Mouse (Mus musculus): ENCODE measurements at regions not wholly inside any gene's neighbourhood (a gene's known extent, or its start where the extent isn't known, plus 50 kb on each side); places are given as distances from the start of the nearest gene placed in this dataset.

DNA sequence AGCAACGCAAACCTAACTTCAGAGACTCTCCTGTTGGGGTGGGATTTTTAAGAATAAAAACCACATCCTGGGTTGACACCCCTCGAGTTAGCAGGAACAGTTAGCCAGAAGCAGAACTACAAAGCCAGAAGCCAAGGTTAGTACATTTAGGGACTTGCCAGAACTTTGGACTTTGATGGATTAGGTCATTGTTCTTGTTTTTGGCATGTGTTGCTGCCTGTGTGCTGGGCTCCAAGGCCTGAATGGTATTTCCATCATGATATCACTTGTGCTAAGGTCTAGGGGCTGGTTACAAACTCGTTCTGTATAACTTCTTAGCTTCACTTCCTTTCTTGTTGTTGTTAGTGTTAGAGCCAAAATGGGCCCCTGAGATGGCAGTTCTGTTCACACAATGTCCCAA is 338.8 kb upstream of the 5930422O12Rik start:
- no peak for DNase-seq (ENCODE audit: low spot score in 2 of 2)

- DNase-seq (ENCODE audit: low spot score in 2 of 2) = no peak
Measured at GRCm38 (mm10) chr8:33108914-33109313, 319.6 kb upstream of the 5930422O12Rik start.

- no peak for DNase-seq (ENCODE audit: low spot score in 2 of 2)
Measured at GRCm38 (mm10) chr8:33115271-33116236, 313.0 kb upstream of the 5930422O12Rik start.

DNA sequence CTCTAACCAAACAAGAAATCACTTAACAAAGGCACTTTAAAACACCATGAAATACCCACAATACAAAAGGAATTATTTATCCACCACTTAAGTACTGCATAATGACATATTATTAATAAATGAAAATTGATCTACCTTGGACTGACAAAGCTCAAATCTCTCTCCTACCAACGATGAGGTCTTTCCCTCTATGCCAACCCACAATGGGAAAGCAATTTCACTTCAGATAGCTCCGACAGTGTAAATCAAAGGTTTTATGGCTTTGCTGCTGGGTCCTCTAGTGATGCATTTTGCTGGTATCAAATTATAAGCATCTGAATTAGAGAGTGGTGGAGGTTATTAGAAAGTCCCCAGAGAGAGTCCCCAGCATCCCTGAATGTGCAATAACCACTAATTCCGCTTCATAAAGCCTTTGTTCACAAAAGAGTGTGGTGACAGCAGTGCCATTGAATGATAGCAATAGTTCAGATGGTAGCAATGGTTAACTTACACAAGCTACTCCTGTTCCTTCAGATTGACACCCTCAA is 305.4 kb upstream of the 5930422O12Rik start:
- no peak for DNase-seq (ENCODE audit: low spot score in 2 of 2)

GRCm38 (mm10) chr8:33126981-33127380 is 301.5 kb upstream of the 5930422O12Rik start:
- no peak for DNase-seq (ENCODE audit: low spot score in 2 of 2)

GRCm38 (mm10) chr8:33138874-33139273 is 289.6 kb upstream of the 5930422O12Rik start:
- DNase-seq (ENCODE audit: low spot score in 2 of 2) = no peak

DNA sequence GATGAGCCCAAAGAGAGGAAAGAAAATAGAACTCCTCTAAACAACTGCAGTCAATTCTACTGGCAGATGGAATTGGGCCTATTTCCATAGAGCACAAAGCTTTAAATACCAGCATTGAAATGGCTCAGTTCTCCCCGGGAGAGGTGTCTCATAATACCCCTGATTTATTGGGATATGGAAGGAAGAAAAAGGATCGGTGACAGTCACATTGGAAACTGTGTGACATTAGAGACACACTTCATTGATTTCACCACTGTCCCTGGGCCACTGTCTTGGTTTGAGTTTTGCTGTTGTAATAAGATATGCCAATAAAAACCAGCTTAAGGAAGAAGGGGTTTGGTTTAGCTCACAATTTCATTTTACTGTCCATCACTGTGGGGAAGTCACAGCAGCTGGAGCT is 288.7 kb upstream of the 5930422O12Rik start:
- no peak for DNase-seq (ENCODE audit: low spot score in 2 of 2)

GRCm38 (mm10) chr8:33177642-33178041 is 250.9 kb upstream of the 5930422O12Rik start:
- no peak for DNase-seq (ENCODE audit: low spot score in 2 of 2)

- DNase-seq (ENCODE audit: low spot score in 2 of 2) = no peak
Measured at GRCm38 (mm10) chr8:33183029-33183428, 245.5 kb upstream of the 5930422O12Rik start.

Data from spleen, postnatal 4 days (tissue).